Mouse (Mus musculus): ENCODE results near the gene Swap70.

GRCm38 (mm10) chr7:110204208-110204607, 17.3 kb upstream of the Swap70 start:
- TF ChIP-seq CTCF (IDR thresholded peaks at IDR 0.05; ENCODE audit: insufficient read depth, low read length): no peak
- no peak for TF ChIP-seq POLR2A (IDR thresholded peaks at IDR 0.05; ENCODE audit: borderline replicate concordance, extremely low read depth, low read depth, low read length)
